In genomic region chr8:48243876-48244275, GRCm38 (mm10) we compare ENCODE assay signal across 16 mouse cellular contexts.
DNase-seq lines count a peak whose midpoint lies in the region.
"Had no signal": no experiment of that assay in that cellular context is flagged by ENCODE, and none has a peak within 500 bp of the region (broad histone marks: within the 10 kb centered on the region; RNA-seq: fewer than 3 reads in every experiment).

No protein-coding gene starts in this region.

- peak; percentile 11 for DNase-seq in heart, adult 8-10 months (ENCODE audit: low spot score)
- no peak for DNase-seq in heart, postnatal 36 days
- DNase-seq in 3T3-L1 (ENCODE audit: low read depth, low spot score): peak; percentile 11
- DNase-seq in Muller cell, postnatal 12 days (ENCODE audit: inconsistent ontology term): peak; percentile 37
- peak; percentile 63 for DNase-seq in gastrocnemius, postnatal 14 days
- DNase-seq in embryo, embryonic 11 days: no peak
- no peak for DNase-seq in layer of hippocampus, postnatal 14 days (ENCODE audit: low spot score in 2 of 2)
- DNase-seq: adrenal gland, postnatal 10 days; cerebellum, postnatal 25 days; kidney, adult 18-20 months; kidney, postnatal 14 days; liver, postnatal 0 days; lung, postnatal 10 days; midbrain, embryonic 14.5 days; right cerebral cortex, postnatal 4 days; thymus, postnatal 14 days had no signal

- intact Hi-C loops in heart, postnatal 36 days (cut with DNase I): no loop called here
- intact Hi-C loops in gastrocnemius, postnatal 14 days (cut with DNase I; ENCODE audit: low total_unique reads): no loop called here

Comparison
In these comparisons a context has a peak if more than half of its experiments do, and no peak if none do; other contexts are left out.
1. DNase-seq: peak in heart, adult 8-10 months (single experiment), 3T3-L1 (single experiment), Muller cell, postnatal 12 days (single experiment) and gastrocnemius, postnatal 14 days (single experiment); none in heart, postnatal 36 days (0 of 2), embryo, embryonic 11 days (single experiment) and layer of hippocampus, postnatal 14 days (0 of 2).